Mouse (Mus musculus): Measurements from ENCODE around the gene Kif9. TPM values are rescaled to one million over a fixed set of nuclear protein-coding genes. Genes with fewer than 3 reads are reported as not detected.

Gene Kif9
- total and polyA plus RNA-seq, 3 experiments: 0.54 to 0.72 TPM; not detected in 1

GRCm38 (mm10) chr9:110459145-110459727 is 17.5 kb upstream of the Kif9 start (continued):
- no peak for TF ChIP-seq NELFE (IDR thresholded peaks at IDR 0.05; ENCODE audit: low read depth, low read length)
- TF ChIP-seq POLR2AphosphoS5 (IDR thresholded peaks at IDR 0.05; ENCODE audit: borderline replicate concordance, low read depth, low read length): no peak
- no peak for TF ChIP-seq GABPA (IDR thresholded peaks at IDR 0.05; ENCODE audit: low read depth, low read length)
- peak; percentile 85 for TF ChIP-seq ELF1 (IDR thresholded peaks at IDR 0.05; ENCODE audit: low read depth, low read length)
- TF ChIP-seq HCFC1 (IDR thresholded peaks at IDR 0.05; ENCODE audit: low read depth, low read length): peak; percentile 79
- peak in 1 of 2 experiments; percentile 59; a peak in 2 of 4 replicates for TF ChIP-seq POLR2A (IDR thresholded peaks at IDR 0.05; ENCODE audit: control insufficient read depth in 1 of 2, insufficient read depth in 1 of 2, low read depth in 1 of 2, low read length in 2 of 2, poor library complexity in 1 of 2)

- Histone ChIP-seq H3K9me3 (replicated peaks; ENCODE audit: insufficient read depth, low read length) (no peaks in the 10 kb centered on the region), H3K36me3 (ENCODE audit: control insufficient read depth in 1 of 2, insufficient read depth in 2 of 2, low read length in 2 of 2) (peaks cover 0 to 28% of the 10 kb centered on the region in 2 experiments; a peak in 2 of 4 replicates), H3K27ac (ENCODE audit: control insufficient read depth, low read depth, low read length) (peak overlapping the region; percentile 31; the same call in 1 of the 2 replicates), H3K79me2 (ENCODE audit: control insufficient read depth, insufficient read depth, low read length, poor library complexity) (no peaks in the 10 kb centered on the region), H3K4me3 (ENCODE audit: control insufficient read depth in 1 of 2, insufficient read depth in 1 of 2, low read depth in 2 of 2, low read length in 2 of 2) (no peak overlapping the region), H3K9ac (ENCODE audit: control insufficient read depth, low read depth, low read length, poor library complexity, severe bottlenecking) (no peak overlapping the region), H3K27me3 (ENCODE audit: control insufficient read depth in 1 of 2, insufficient read depth in 2 of 2, low read length in 2 of 2) (no peaks in the 10 kb centered on the region), H3K4me1 (ENCODE audit: control insufficient read depth in 1 of 2, insufficient read depth in 2 of 2, low read length in 2 of 2) (peaks cover 18 to 37% of the 10 kb centered on the region in 2 experiments)
- peak; percentile 55 for DNase-seq (ENCODE audit: low read depth, low spot score)
- TF ChIP-seq TCF12 (IDR thresholded peaks at IDR 0.05; ENCODE audit: low read depth, low read length): peak; percentile 32; the same call in 1 of the 2 replicates
- no peak for TF ChIP-seq ZMIZ1 (IDR thresholded peaks at IDR 0.05; ENCODE audit: low read depth, low read length)
- no peak for TF ChIP-seq MAX (IDR thresholded peaks at IDR 0.05; ENCODE audit: low read length)
- TF ChIP-seq MXI1 (IDR thresholded peaks at IDR 0.05; ENCODE audit: low read depth, low read length): no peak
- no peak for TF ChIP-seq JUND (IDR thresholded peaks at IDR 0.05; ENCODE audit: low read depth, low read length)
- peak; percentile 59 to 67; a peak in 3 of 4 replicates for TF ChIP-seq EP300 (IDR thresholded peaks at IDR 0.05; ENCODE audit: low read depth in 1 of 2, low read length in 2 of 2)
- no peak for TF ChIP-seq HCFC1 (IDR thresholded peaks at IDR 0.05; ENCODE audit: low read depth, low read length)
- TF ChIP-seq KAT2A (conservative IDR thresholded peaks at IDR 0.05; ENCODE audit: low read depth, low read length): no peak
- 0 out of 2 replicates have a peak, but pooled peaks have one; percentile 26 for TF ChIP-seq SIN3A (IDR thresholded peaks at IDR 0.05; ENCODE audit: low read length)
- TF ChIP-seq USF1 (IDR thresholded peaks at IDR 0.05; ENCODE audit: low read depth, low read length): no peak
- no peak for TF ChIP-seq CTCF (IDR thresholded peaks at IDR 0.05 in 2 of 3, conservative IDR thresholded peaks at IDR 0.05 in 1 of 3; ENCODE audit: control insufficient read depth in 1 of 3, insufficient read depth in 1 of 3, low read depth in 2 of 3, low read length in 3 of 3, poor library complexity in 1 of 3, severe bottlenecking in 1 of 3)
- TF ChIP-seq GATA1 (IDR thresholded peaks at IDR 0.05; ENCODE audit: low read depth, low read length): peak; percentile 75; the same call in 1 of the 2 replicates
- no peak for TF ChIP-seq BHLHE40 (IDR thresholded peaks at IDR 0.05; ENCODE audit: borderline replicate concordance, low read depth, low read length)
- no peak for TF ChIP-seq POLR2AphosphoS2 (IDR thresholded peaks at IDR 0.05; ENCODE audit: low read length)
- TF ChIP-seq TBP (IDR thresholded peaks at IDR 0.05; ENCODE audit: low read depth, low read length): no peak
- TF ChIP-seq MYB (IDR thresholded peaks at IDR 0.05; ENCODE audit: low read depth, low read length): no peak
- no peak for TF ChIP-seq MEF2A (IDR thresholded peaks at IDR 0.05; ENCODE audit: extremely low read depth, insufficient replicate concordance, low read depth, low read length, poor library complexity, severe bottlenecking)
- TF ChIP-seq TAL1 (IDR thresholded peaks at IDR 0.05; ENCODE audit: low read length): 0 out of 2 replicates have a peak, but pooled peaks have one; percentile 15
- TF ChIP-seq ELF1 (IDR thresholded peaks at IDR 0.05; ENCODE audit: low read depth, low read length): 0 out of 2 replicates have a peak, but pooled peaks have one; percentile 16
- no peak for TF ChIP-seq ETS1 (IDR thresholded peaks at IDR 0.05; ENCODE audit: low read depth, low read length)
- TF ChIP-seq NELFE (IDR thresholded peaks at IDR 0.05; ENCODE audit: low read depth, low read length): no peak
- TF ChIP-seq ZKSCAN1 (IDR thresholded peaks at IDR 0.05; ENCODE audit: low read depth, low read length): no peak
- TF ChIP-seq GABPA (IDR thresholded peaks at IDR 0.05; ENCODE audit: low read depth, low read length): no peak
- TF ChIP-seq POLR2A (IDR thresholded peaks at IDR 0.05; ENCODE audit: control insufficient read depth in 1 of 2, insufficient read depth in 1 of 2, low read depth in 1 of 2, low read length in 2 of 2, poor library complexity in 1 of 2): no peak
- TF ChIP-seq POLR2AphosphoS5 (IDR thresholded peaks at IDR 0.05; ENCODE audit: borderline replicate concordance, low read depth, low read length): no peak
- no peak for TF ChIP-seq MAFK (IDR thresholded peaks at IDR 0.05; ENCODE audit: borderline replicate concordance, low read depth, low read length)
- no peak for TF ChIP-seq MAZ (IDR thresholded peaks at IDR 0.05; ENCODE audit: low read depth, low read length)
- no peak for TF ChIP-seq CHD2 (IDR thresholded peaks at IDR 0.05; ENCODE audit: low read length)
- no peak for TF ChIP-seq USF2 (IDR thresholded peaks at IDR 0.05; ENCODE audit: borderline replicate concordance in 1 of 2, insufficient read depth in 1 of 2, low read depth in 1 of 2, low read length in 2 of 2)
- no peak for TF ChIP-seq MYC (IDR thresholded peaks at IDR 0.05; ENCODE audit: low read depth, low read length)
Observed at GRCm38 (mm10) chr9:110460884-110461815, 15.6 kb upstream of the Kif9 start.
